ENCODE assay signal across 10 mouse cellular contexts in the genomic region with DNA sequence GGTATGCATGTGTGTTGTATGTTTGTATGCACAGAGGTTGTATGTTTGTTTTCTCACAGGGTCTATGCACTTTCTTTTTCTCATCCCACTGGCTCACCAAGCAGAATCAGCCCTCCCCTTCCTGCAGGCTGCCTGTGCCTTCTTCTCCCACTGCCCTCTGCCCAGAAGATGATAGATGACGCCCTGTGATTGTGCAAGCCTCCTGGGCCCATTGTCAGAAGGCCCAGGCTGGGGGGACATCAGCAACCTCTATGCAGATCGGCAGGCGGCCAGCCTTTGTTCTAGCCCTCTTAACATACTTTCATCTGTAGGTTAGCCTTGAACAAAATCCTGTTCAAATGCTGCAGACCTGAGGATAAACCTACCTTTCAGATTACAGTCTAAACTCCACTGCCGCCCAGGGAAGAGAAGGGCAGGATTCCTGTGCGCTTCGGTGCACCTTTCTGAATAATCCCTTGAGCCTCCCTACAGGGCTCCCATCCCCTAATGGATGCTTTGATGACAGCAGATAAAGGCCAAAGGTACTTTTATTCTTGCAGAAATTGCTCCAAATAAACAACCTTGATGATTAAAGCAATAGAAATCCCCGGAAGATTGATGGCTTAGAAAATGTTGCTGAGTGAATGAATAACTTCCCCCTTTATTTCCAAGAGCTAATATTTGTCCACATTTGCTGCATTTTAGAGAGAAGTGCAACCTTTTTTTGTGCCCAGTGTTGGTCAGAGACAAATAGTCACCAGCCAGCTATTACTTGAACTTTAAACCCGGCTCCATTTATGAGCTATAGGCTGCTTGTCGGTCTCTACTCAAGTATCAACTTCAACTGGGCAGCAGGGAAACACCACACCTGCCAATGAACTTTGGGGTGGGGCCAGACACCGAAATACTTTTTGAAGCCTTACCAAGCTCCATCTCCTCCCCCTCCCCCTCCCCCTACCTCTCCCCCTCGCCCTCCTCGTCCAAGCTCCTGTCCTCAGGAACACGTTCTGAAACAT.
DNase-seq lines count a peak whose midpoint lies in the region; ATAC-seq and TF ChIP-seq lines count a peak whose summit lies in the region.
"Had no signal": no experiment of that assay in that cellular context is flagged by ENCODE, and none has a peak within 500 bp of the region (broad histone marks: within the 10 kb centered on the region; RNA-seq: fewer than 3 reads in every experiment).

No protein-coding gene starts in this region.

- H3K4me3 ChIP-seq in forebrain, embryonic 15.5 days: no peak overlapping the region
- no peak overlapping the region for H3K4me3 ChIP-seq in forebrain, embryonic 11.5 days (ENCODE audit: low read depth, low read length)
- H3K4me3 ChIP-seq in lung, embryonic 16.5 days (ENCODE audit: low read length): no peak overlapping the region
- H3K4me3 ChIP-seq in lung, adult 2 months (replicated peaks; ENCODE audit: extremely low read depth, low read depth, low read length): no peak overlapping the region
- H3K4me3 ChIP-seq in hindbrain, embryonic 12.5 days: no peak overlapping the region
- H3K4me3 ChIP-seq: heart, adult 2 months had no signal

- no peak for DNase-seq in forebrain, embryonic 11.5 days (ENCODE audit: low spot score)
- DNase-seq in lung, adult 2 months: no peak
- DNase-seq in skeletal muscle tissue, adult 2 months (ENCODE audit: low read depth, low spot score): peak; percentile 28
- DNase-seq in right cerebral cortex, adult 2 months (ENCODE audit: low spot score in 2 of 2): no peak
- DNase-seq in layer of hippocampus, adult 11-12 months (ENCODE audit: low spot score): no peak
- DNase-seq: heart, adult 2 months; kidney, adult 11 months had no signal

- no peak overlapping the region for H3K27ac ChIP-seq in forebrain, embryonic 15.5 days (replicated peaks)
- no peak overlapping the region; the same call in 1 of the 2 replicates for H3K27ac ChIP-seq in forebrain, embryonic 11.5 days (ENCODE audit: low read depth, low read length)
- peak overlapping the region; percentile 65 for H3K27ac ChIP-seq in lung, embryonic 16.5 days (ENCODE audit: low read length)
- no peak overlapping the region; the same call in 1 of the 2 replicates for H3K27ac ChIP-seq in hindbrain, embryonic 12.5 days
- H3K27ac ChIP-seq: heart, adult 2 months had no signal

- 0 out of 2 replicates have a peak, but pooled peaks cover 2% of the 10 kb centered on the region for H3K4me1 ChIP-seq in forebrain, embryonic 15.5 days
- H3K4me1 ChIP-seq in forebrain, embryonic 11.5 days (replicated peaks; ENCODE audit: control insufficient read depth, insufficient read depth, low read length): peaks cover 3% of the 10 kb centered on the region; the same call in 1 of the 2 replicates
- H3K4me1 ChIP-seq in lung, embryonic 16.5 days (replicated peaks; ENCODE audit: control insufficient read depth, insufficient read depth, low read length): 0 out of 2 replicates have a peak, but pooled peaks cover 4% of the 10 kb centered on the region
- H3K4me1 ChIP-seq in lung, adult 2 months (ENCODE audit: control insufficient read depth, insufficient read depth, low read length): no peaks in the 10 kb centered on the region
- 0 out of 2 replicates have a peak, but pooled peaks cover 7% of the 10 kb centered on the region for H3K4me1 ChIP-seq in hindbrain, embryonic 12.5 days

- H3K9ac ChIP-seq in forebrain, embryonic 15.5 days (replicated peaks): no peak overlapping the region
- H3K9ac ChIP-seq in forebrain, embryonic 11.5 days (ENCODE audit: low read length): no peak overlapping the region
- H3K9ac ChIP-seq in lung, embryonic 16.5 days (ENCODE audit: low read length): no peak overlapping the region
- no peak overlapping the region for H3K9ac ChIP-seq in hindbrain, embryonic 12.5 days

- no peaks in the 10 kb centered on the region for H3K9me3 ChIP-seq in forebrain, embryonic 15.5 days
- H3K9me3 ChIP-seq in forebrain, embryonic 11.5 days (ENCODE audit: control insufficient read depth, low read length): no peaks in the 10 kb centered on the region
- H3K9me3 ChIP-seq in lung, embryonic 16.5 days (ENCODE audit: control insufficient read depth, low read length): no peaks in the 10 kb centered on the region
- H3K9me3 ChIP-seq in hindbrain, embryonic 12.5 days (replicated peaks): no peaks in the 10 kb centered on the region

- no peak for TF ChIP-seq CTCF in lung, adult 2 months (IDR thresholded peaks at IDR 0.05; ENCODE audit: insufficient read depth, low read length)

- no peaks in the 10 kb centered on the region for H3K36me3 ChIP-seq in forebrain, embryonic 15.5 days
- H3K36me3 ChIP-seq in forebrain, embryonic 11.5 days (ENCODE audit: control insufficient read depth, insufficient read depth, low read length): no peaks in the 10 kb centered on the region
- H3K36me3 ChIP-seq in lung, embryonic 16.5 days (ENCODE audit: control insufficient read depth, insufficient read depth, low read length): no peaks in the 10 kb centered on the region
- no peaks in the 10 kb centered on the region for H3K36me3 ChIP-seq in hindbrain, embryonic 12.5 days

- 0 out of 2 replicates have a peak, but pooled peaks have one; percentile 26 for ATAC-seq in forebrain, embryonic 15.5 days (replicated peaks)
- ATAC-seq in forebrain, embryonic 11.5 days (replicated peaks; ENCODE audit: low FRiP score): no peak; the same call in 1 of the 2 replicates
- peak; percentile 75 for ATAC-seq in lung, embryonic 16.5 days (ENCODE audit: low read depth)
- ATAC-seq in hindbrain, embryonic 12.5 days (ENCODE audit: low FRiP score): 0 out of 2 replicates have a peak, but pooled peaks have one; percentile 38

- 39% methylated on average over 13 of the region's 13 CpGs for WGBS in forebrain, embryonic 15.5 days
- 32% methylated on average over 13 of the region's 13 CpGs for WGBS in forebrain, embryonic 11.5 days
- WGBS in lung, embryonic 16.5 days: 35% methylated on average over 13 of the region's 13 CpGs
- 45% methylated on average over 13 of the region's 13 CpGs for WGBS in lung, adult 2 months
- WGBS in hindbrain, embryonic 12.5 days: 44% methylated on average over 13 of the region's 13 CpGs

- no peak overlapping the region for H3K4me2 ChIP-seq in forebrain, embryonic 15.5 days (replicated peaks)
- H3K4me2 ChIP-seq in forebrain, embryonic 11.5 days (ENCODE audit: low read depth, low read length, severe bottlenecking): no peak overlapping the region
- no peak overlapping the region for H3K4me2 ChIP-seq in lung, embryonic 16.5 days (ENCODE audit: low read depth, low read length)
- no peak overlapping the region for H3K4me2 ChIP-seq in hindbrain, embryonic 12.5 days (replicated peaks)

- TF ChIP-seq POLR2A in lung, adult 2 months (IDR thresholded peaks at IDR 0.05; ENCODE audit: borderline replicate concordance, extremely low read depth, low read depth, low read length): no peak

- H3K27me3 ChIP-seq in forebrain, embryonic 15.5 days: no peaks in the 10 kb centered on the region
- H3K27me3 ChIP-seq in forebrain, embryonic 11.5 days (ENCODE audit: control insufficient read depth, insufficient read depth, low read length): no peaks in the 10 kb centered on the region
- no peaks in the 10 kb centered on the region for H3K27me3 ChIP-seq in lung, embryonic 16.5 days (ENCODE audit: control insufficient read depth, insufficient read depth, low read depth, low read length)
- no peaks in the 10 kb centered on the region for H3K27me3 ChIP-seq in hindbrain, embryonic 12.5 days
